Mouse (Mus musculus) liver, postnatal 0 days (tissue): ENCODE measurements around the gene Myh4.

ENCODE experiments used
- CTCF ChIP-seq: sonication (generic); IDR thresholded peaks from 2 replicates; pipeline ENCODE4 v1.5.1; 2016; ENCODE audit warnings: antibody characterized with exemption, low read depth
- EP300 ChIP-seq: IDR thresholded peaks from 2 replicates; pipeline ENCODE4 v1.6.1; 2016; ENCODE audit warnings: antibody characterized with exemption, low read depth, mild to moderate bottlenecking

- no peak for TF ChIP-seq CTCF
- no peak for TF ChIP-seq EP300
Observed at GRCm38 (mm10) chr11:67190316-67190715, 47.5 kb upstream of the Myh4 start.
